Mouse (Mus musculus): ENCODE results near the gene Tmem127.
"Not testable (repeated sequence)": the region's sequence is repeated elsewhere in the genome, so short reads cannot be mapped to it uniquely, and the experiment has no call there.

The Tmem127 gene

GRCm38 (mm10) chr2:127267854-127268253, 20.1 kb downstream of the Tmem127 start:
- DNase-seq (ENCODE audit: low read depth, low spot score), result no peak

- peak; percentile 98 for DNase-seq (ENCODE audit: low read depth, low spot score)
Observed at GRCm38 (mm10) chr2:127269491-127270299, 22.0 kb downstream of the Tmem127 start, which contains the start of gene Stard7. Gene Stard7 (plus strand): TSS chr2:127270218.

GRCm38 (mm10) chr2:127270300-127271041, 22.8 kb downstream of the Tmem127 start:
- peak; percentile 84 for DNase-seq (ENCODE audit: low read depth, low spot score)

- DNase-seq (ENCODE audit: low read depth, low spot score), result peak; percentile 35
Observed at GRCm38 (mm10) chr2:127271042-127271515, 23.4 kb downstream of the Tmem127 start.

GRCm38 (mm10) chr2:127272049-127272448, 24.3 kb downstream of the Tmem127 start:
- not testable (repeated sequence) for DNase-seq (ENCODE audit: low read depth, low spot score)

- DNase-seq (ENCODE audit: low read depth, low spot score), result no peak
Observed at GRCm38 (mm10) chr2:127272806-127273205, 25.1 kb downstream of the Tmem127 start.

- DNase-seq (ENCODE audit: low read depth, low spot score), result no peak
Observed at GRCm38 (mm10) chr2:127274590-127274989, 26.9 kb downstream of the Tmem127 start.

GRCm38 (mm10) chr2:127275551-127276320, 28.0 kb downstream of the Tmem127 start:
- no peak for DNase-seq (ENCODE audit: low read depth, low spot score)

- no peak for DNase-seq (ENCODE audit: low read depth, low spot score)
Observed at GRCm38 (mm10) chr2:127278162-127278561, 30.5 kb downstream of the Tmem127 start.

GRCm38 (mm10) chr2:127292250-127292649, 44.5 kb downstream of the Tmem127 start:
- DNase-seq (ENCODE audit: low read depth, low spot score), result no peak

- DNase-seq (ENCODE audit: low read depth, low spot score), result no peak
Observed at GRCm38 (mm10) chr2:127297001-127297805, 49.5 kb downstream of the Tmem127 start.

- peak; percentile 50 for DNase-seq (ENCODE audit: low read depth, low spot score)
Observed at GRCm38 (mm10) chr2:127298056-127298455, 50.3 kb downstream of the Tmem127 start.

GRCm38 (mm10) chr2:127300701-127301100, 53.0 kb downstream of the Tmem127 start:
- peak; percentile 59 for DNase-seq (ENCODE audit: low read depth, low spot score)

- DNase-seq (ENCODE audit: low read depth, low spot score), result no peak
Observed at GRCm38 (mm10) chr2:127301883-127302282, 54.2 kb downstream of the Tmem127 start.

GRCm38 (mm10) chr2:127304192-127304591, 56.5 kb downstream of the Tmem127 start:
- DNase-seq (ENCODE audit: low read depth, low spot score), result not testable (repeated sequence)

GRCm38 (mm10) chr2:127304609-127305210, 57.0 kb downstream of the Tmem127 start:
- DNase-seq (ENCODE audit: low read depth, low spot score), result no peak

- DNase-seq (ENCODE audit: low read depth, low spot score), result no peak
Observed at GRCm38 (mm10) chr2:127306123-127306522, 58.4 kb downstream of the Tmem127 start.

GRCm38 (mm10) chr2:127307179-127307578, 59.5 kb downstream of the Tmem127 start:
- DNase-seq (ENCODE audit: low read depth, low spot score), result no peak

- peak; percentile 27 for DNase-seq (ENCODE audit: low read depth, low spot score)
Observed at GRCm38 (mm10) chr2:127308660-127309059, 61.0 kb downstream of the Tmem127 start.

GRCm38 (mm10) chr2:127310246-127310645, 62.5 kb downstream of the Tmem127 start:
- DNase-seq (ENCODE audit: low read depth, low spot score), result no peak
